ENCODE assay signal across 11 mouse cellular contexts in genomic region chr8:123444131-123444530, GRCm38 (mm10). TPM values are rescaled to one million over a fixed set of nuclear protein-coding genes. Genes with fewer than 3 reads are reported as not detected.
DNase-seq lines count a peak whose midpoint lies in the region; ATAC-seq lines count a peak whose summit lies in the region.
"Had no signal": no experiment of that assay in that cellular context is flagged by ENCODE, and none has a peak within 500 bp of the region (broad histone marks: within the 10 kb centered on the region; RNA-seq: fewer than 3 reads in every experiment).

No protein-coding gene starts in this region.

- H3K4me2 ChIP-seq in intestine, embryonic 15.5 days (replicated peaks) = 0 out of 2 replicates have a peak overlapping the region, but pooled peaks have one; percentile 83
- no peak overlapping the region for H3K4me2 ChIP-seq in intestine, embryonic 16.5 days (ENCODE audit: low read depth, low read length)
- H3K4me2 ChIP-seq in hindbrain, embryonic 14.5 days (replicated peaks) = peak overlapping the region; percentile 64
- peak overlapping the region; percentile 65 for H3K4me2 ChIP-seq in midbrain, embryonic 13.5 days (replicated peaks)

- WGBS in intestine, embryonic 15.5 days = 89% methylated on average over 6 of the region's 6 CpGs
- WGBS in intestine, embryonic 16.5 days = 79% methylated on average over 6 of the region's 6 CpGs
- WGBS in hindbrain, embryonic 14.5 days = 86% methylated on average over 6 of the region's 6 CpGs
- 86% methylated on average over 6 of the region's 6 CpGs for WGBS in midbrain, embryonic 13.5 days

- H3K27ac ChIP-seq in intestine, embryonic 15.5 days = no peak overlapping the region
- no peak overlapping the region for H3K27ac ChIP-seq in intestine, embryonic 16.5 days (ENCODE audit: low read length)
- H3K27ac ChIP-seq in hindbrain, embryonic 14.5 days = no peak overlapping the region
- H3K27ac ChIP-seq in midbrain, embryonic 13.5 days = no peak overlapping the region

- no peaks in the 10 kb centered on the region for H3K9me3 ChIP-seq in intestine, embryonic 15.5 days
- no peaks in the 10 kb centered on the region for H3K9me3 ChIP-seq in intestine, embryonic 16.5 days (ENCODE audit: control insufficient read depth, low read length)
- no peaks in the 10 kb centered on the region for H3K9me3 ChIP-seq in hindbrain, embryonic 14.5 days (ENCODE audit: control insufficient read depth, low read length)
- H3K9me3 ChIP-seq in midbrain, embryonic 13.5 days = no peaks in the 10 kb centered on the region
- H3K9me3 ChIP-seq: heart, embryonic 10.5 days had no signal

- no peaks in the 10 kb centered on the region for H3K27me3 ChIP-seq in intestine, embryonic 15.5 days (replicated peaks)
- no peaks in the 10 kb centered on the region for H3K27me3 ChIP-seq in intestine, embryonic 16.5 days (replicated peaks; ENCODE audit: control insufficient read depth, insufficient read depth, low read length)
- no peaks in the 10 kb centered on the region for H3K27me3 ChIP-seq in hindbrain, embryonic 14.5 days (ENCODE audit: control insufficient read depth, insufficient read depth, low read length)
- no peaks in the 10 kb centered on the region for H3K27me3 ChIP-seq in midbrain, embryonic 13.5 days

- peak; percentile 0 for DNase-seq in ZHBTc4 (ENCODE audit: low read depth, low spot score)
- no peak for DNase-seq in hindbrain, embryonic 14.5 days (ENCODE audit: low spot score)
- DNase-seq in embryo, embryonic 10.5 days (ENCODE audit: low spot score) = no peak
- no peak for DNase-seq in layer of hippocampus, adult 11-12 months (ENCODE audit: low spot score)
- DNase-seq in thymus, postnatal 36 days = no peak
- DNase-seq: cerebellum, adult 11 months; spleen, adult 18-20 months had no signal

- H3K9ac ChIP-seq in intestine, embryonic 15.5 days = no peak overlapping the region
- H3K9ac ChIP-seq in intestine, embryonic 16.5 days (ENCODE audit: low read depth, low read length) = no peak overlapping the region
- no peak overlapping the region for H3K9ac ChIP-seq in hindbrain, embryonic 14.5 days
- 0 out of 2 replicates have a peak overlapping the region, but pooled peaks have one; percentile 81 for H3K9ac ChIP-seq in midbrain, embryonic 13.5 days (replicated peaks)

- no peak overlapping the region for H3K4me3 ChIP-seq in intestine, embryonic 15.5 days (replicated peaks)
- no peak overlapping the region for H3K4me3 ChIP-seq in intestine, embryonic 16.5 days (ENCODE audit: low read length)
- H3K4me3 ChIP-seq in hindbrain, embryonic 14.5 days (replicated peaks; ENCODE audit: low read length) = 0 out of 2 replicates have a peak overlapping the region, but pooled peaks have one; percentile 52
- H3K4me3 ChIP-seq in midbrain, embryonic 13.5 days (replicated peaks) = peak overlapping the region; percentile 64

- H3K36me3 ChIP-seq in intestine, embryonic 15.5 days = no peaks in the 10 kb centered on the region
- no peaks in the 10 kb centered on the region for H3K36me3 ChIP-seq in intestine, embryonic 16.5 days (ENCODE audit: control insufficient read depth, insufficient read depth, low read length)
- 0 out of 2 replicates have a peak, but pooled peaks cover 3% of the 10 kb centered on the region for H3K36me3 ChIP-seq in hindbrain, embryonic 14.5 days (replicated peaks; ENCODE audit: control insufficient read depth, insufficient read depth)
- peaks cover 11% of the 10 kb centered on the region for H3K36me3 ChIP-seq in midbrain, embryonic 13.5 days

- peaks cover 7% of the 10 kb centered on the region; the same call in 1 of the 2 replicates for H3K4me1 ChIP-seq in intestine, embryonic 15.5 days (replicated peaks)
- H3K4me1 ChIP-seq in intestine, embryonic 16.5 days (ENCODE audit: control insufficient read depth, insufficient read depth, low read length) = peaks cover 9% of the 10 kb centered on the region
- peaks cover 8% of the 10 kb centered on the region for H3K4me1 ChIP-seq in hindbrain, embryonic 14.5 days (replicated peaks; ENCODE audit: control insufficient read depth, insufficient read depth, low read length)
- H3K4me1 ChIP-seq in midbrain, embryonic 13.5 days (replicated peaks) = peaks cover 10% of the 10 kb centered on the region

- ATAC-seq in intestine, embryonic 15.5 days = no peak
- ATAC-seq in intestine, embryonic 16.5 days = no peak
- no peak for ATAC-seq in hindbrain, embryonic 14.5 days (ENCODE audit: low FRiP score)
- ATAC-seq in midbrain, embryonic 13.5 days = no peak

RNA-seq across cellular contexts. Expression of gene Def8, which starts 20.8 kb away (rescaled TPM):
- 26.0 and 26.4 TPM in 2 replicates for polyA plus RNA-seq in intestine, embryonic 15.5 days (2015; fragmentation: Nextera tagmentation; extraction: Ambion mirVana)
- polyA plus RNA-seq in intestine, embryonic 16.5 days (2015; fragmentation: Nextera tagmentation; extraction: Ambion mirVana) = 26.5 and 27.4 TPM in 2 replicates
- 45.3 and 52.2 TPM in 2 replicates for polyA plus RNA-seq in hindbrain, embryonic 14.5 days (2014; fragmentation: Nextera tagmentation; extraction: Ambion mirVana)
- 41.7 and 42.8 TPM in 2 replicates for polyA plus RNA-seq in midbrain, embryonic 13.5 days (2015; fragmentation: Nextera tagmentation; extraction: Ambion mirVana)

RNA-seq across cellular contexts. Expression of gene Tubb3, which starts 32.9 kb away (rescaled TPM):
- 59.1 and 63.8 TPM in 2 replicates for polyA plus RNA-seq in intestine, embryonic 15.5 days (2015; fragmentation: Nextera tagmentation; extraction: Ambion mirVana)
- polyA plus RNA-seq in intestine, embryonic 16.5 days (2015; fragmentation: Nextera tagmentation; extraction: Ambion mirVana) = 45.6 and 52.6 TPM in 2 replicates
- polyA plus RNA-seq in hindbrain, embryonic 14.5 days (2014; fragmentation: Nextera tagmentation; extraction: Ambion mirVana) = 1,715 and 1,766 TPM in 2 replicates
- polyA plus RNA-seq in midbrain, embryonic 13.5 days (2015; fragmentation: Nextera tagmentation; extraction: Ambion mirVana) = 1,993 and 2,050 TPM in 2 replicates

RNA-seq across cellular contexts. Expression of gene Afg3l1, which starts 33.6 kb away (rescaled TPM):
- 43.4 and 51.2 TPM in 2 replicates for polyA plus RNA-seq in intestine, embryonic 15.5 days (2015; fragmentation: Nextera tagmentation; extraction: Ambion mirVana)
- 45.3 and 48.7 TPM in 2 replicates for polyA plus RNA-seq in intestine, embryonic 16.5 days (2015; fragmentation: Nextera tagmentation; extraction: Ambion mirVana)
- 31.6 and 36.5 TPM in 2 replicates for polyA plus RNA-seq in hindbrain, embryonic 14.5 days (2014; fragmentation: Nextera tagmentation; extraction: Ambion mirVana)
- polyA plus RNA-seq in midbrain, embryonic 13.5 days (2015; fragmentation: Nextera tagmentation; extraction: Ambion mirVana) = 59.3 and 62.1 TPM in 2 replicates

RNA-seq across cellular contexts. Expression of gene Mc1r, which starts 37.2 kb away (rescaled TPM):
- polyA plus RNA-seq in intestine, embryonic 15.5 days (2015; fragmentation: Nextera tagmentation; extraction: Ambion mirVana) = 0.04 TPM in 1 of 2 replicates, not detected in the other
- polyA plus RNA-seq in intestine, embryonic 16.5 days (2015; fragmentation: Nextera tagmentation; extraction: Ambion mirVana) = not detected in 2 replicates
- polyA plus RNA-seq in hindbrain, embryonic 14.5 days (2014; fragmentation: Nextera tagmentation; extraction: Ambion mirVana) = 0.10 and 0.21 TPM in 2 replicates
- 0.17 and 0.31 TPM in 2 replicates for polyA plus RNA-seq in midbrain, embryonic 13.5 days (2015; fragmentation: Nextera tagmentation; extraction: Ambion mirVana)
- polyA plus RNA-seq: heart, embryonic 10.5 days had no signal

Comparison
In these comparisons a context has a peak if more than half of its experiments do, and no peak if none do; other contexts are left out.
1. H3K4me3 ChIP-seq: peak in hindbrain, embryonic 14.5 days (single experiment) and midbrain, embryonic 13.5 days (single experiment); none in intestine, embryonic 15.5 days (single experiment) and intestine, embryonic 16.5 days (single experiment).
2. RNA of gene Tubb3, which starts 32.9 kb away (polyA plus RNA-seq): 1,993 to 2,050 TPM in midbrain, embryonic 13.5 days and 1,715 to 1,766 TPM in hindbrain, embryonic 14.5 days; 59.1 to 63.8 TPM in intestine, embryonic 15.5 days and 45.6 to 52.6 TPM in intestine, embryonic 16.5 days; every median in the first group is over 10 times any median in the second.